Mouse (Mus musculus) cerebellum, adult 11 months (tissue): ENCODE measurements around the gene Pde4d.

ENCODE experiments used
- DNase-seq: peaks from one replicate; pipeline ENCODE4 v3.0.0; 2022

Gene Pde4d

GRCm38 (mm10) chr13:109605140-109605539 lies 1155.4 kb downstream of the Pde4d start:
- DNase-seq = no peak

GRCm38 (mm10) chr13:109609106-109609804 lies 1159.5 kb downstream of the Pde4d start:
- no peak for DNase-seq

GRCm38 (mm10) chr13:109609805-109610187 lies 1160.0 kb downstream of the Pde4d start:
- DNase-seq = peak; percentile 56

DNA sequence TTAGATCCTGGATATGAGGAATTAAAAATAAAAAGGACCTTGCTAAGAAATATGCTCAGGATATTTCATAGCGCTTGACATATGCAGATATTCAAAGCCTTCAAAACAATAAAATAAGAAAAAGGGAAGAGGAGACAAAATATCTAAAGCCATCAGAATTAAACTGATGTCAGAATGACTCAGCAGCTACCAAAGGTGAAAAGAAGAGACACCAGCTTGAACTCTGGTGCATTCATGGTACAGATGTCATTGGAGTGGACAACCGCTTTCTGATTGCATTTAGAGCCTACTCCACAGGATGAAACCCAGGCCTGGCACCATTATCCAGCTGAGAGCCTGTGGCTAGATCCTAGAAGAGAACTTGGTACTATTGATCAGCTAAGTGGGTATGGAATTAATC lies 1161.0 kb downstream of the Pde4d start:
- DNase-seq = no peak

DNA sequence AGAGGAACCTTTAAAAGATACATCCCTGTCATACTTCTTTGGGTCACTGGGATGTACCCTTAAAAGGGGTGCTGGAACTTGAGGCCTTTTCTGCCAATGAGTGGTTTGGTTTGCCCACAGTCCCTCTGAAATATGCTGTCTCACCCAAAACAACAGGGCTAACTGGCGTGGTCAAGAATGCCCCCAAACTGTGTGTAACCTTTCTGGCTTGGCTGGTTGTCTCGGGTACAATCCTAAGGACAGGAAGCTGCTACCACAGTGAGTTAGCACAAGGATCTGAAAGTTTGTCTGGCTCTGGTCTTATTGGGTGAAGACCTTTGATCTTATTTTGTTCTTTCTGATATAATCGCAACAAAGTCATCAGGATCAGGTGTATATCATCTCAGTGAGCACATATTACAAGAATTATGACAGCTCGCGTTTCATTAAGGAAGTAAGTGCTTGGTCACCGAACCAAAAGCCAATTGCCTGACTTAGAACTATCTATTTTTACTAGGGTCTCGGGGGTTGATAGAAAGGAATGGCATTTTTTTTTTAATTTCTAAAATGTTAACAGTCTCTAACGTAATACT lies 1165.6 kb downstream of the Pde4d start:
- no peak for DNase-seq

DNA sequence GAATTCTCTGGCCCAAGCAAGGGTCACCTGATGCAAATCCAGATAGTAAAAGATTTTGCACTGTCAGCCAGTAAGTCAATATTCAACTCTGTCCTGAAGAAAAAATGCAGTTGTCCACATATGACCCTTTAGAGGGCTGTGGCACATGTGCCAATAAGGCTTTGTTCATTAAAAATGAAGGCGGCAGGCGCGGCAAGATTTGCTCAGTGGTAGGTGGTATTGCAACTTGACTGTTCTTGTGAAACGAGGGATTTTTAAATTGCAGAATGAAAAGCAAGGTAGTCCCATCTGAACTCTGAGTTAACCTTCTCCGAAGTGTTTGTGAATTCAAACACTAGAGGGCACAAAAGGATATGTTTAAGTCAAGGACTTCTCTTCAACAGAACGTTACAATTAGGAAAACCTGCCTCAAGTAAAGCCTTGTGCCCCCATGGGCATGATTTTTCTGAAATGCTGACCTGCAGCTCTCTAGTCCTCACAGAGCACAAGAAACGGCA lies 1166.1 kb downstream of the Pde4d start:
- DNase-seq = no peak

DNA sequence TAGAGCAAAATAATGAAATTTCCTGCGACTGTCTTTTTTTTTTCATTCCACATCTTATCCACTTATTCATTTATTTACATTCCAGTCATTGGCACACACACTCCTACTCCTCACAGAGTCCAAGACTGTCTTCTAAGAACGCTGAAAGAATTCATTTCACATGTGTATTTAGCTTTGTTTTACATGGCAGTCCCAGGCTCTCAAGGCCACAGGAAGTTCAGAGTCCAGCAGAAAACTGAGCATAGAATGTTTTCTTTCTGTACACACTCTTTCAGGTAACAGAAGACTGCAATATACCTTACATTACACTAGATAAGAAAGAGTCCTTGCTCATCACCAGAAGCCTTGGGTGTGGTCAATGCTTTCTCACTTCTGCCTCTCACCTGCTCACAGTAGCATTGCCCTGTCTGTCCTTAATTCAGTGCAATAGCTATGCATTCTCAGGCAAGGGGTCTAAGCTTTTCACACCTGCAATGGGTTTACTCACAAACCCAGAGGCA lies 1169.5 kb downstream of the Pde4d start:
- no peak for DNase-seq

DNA sequence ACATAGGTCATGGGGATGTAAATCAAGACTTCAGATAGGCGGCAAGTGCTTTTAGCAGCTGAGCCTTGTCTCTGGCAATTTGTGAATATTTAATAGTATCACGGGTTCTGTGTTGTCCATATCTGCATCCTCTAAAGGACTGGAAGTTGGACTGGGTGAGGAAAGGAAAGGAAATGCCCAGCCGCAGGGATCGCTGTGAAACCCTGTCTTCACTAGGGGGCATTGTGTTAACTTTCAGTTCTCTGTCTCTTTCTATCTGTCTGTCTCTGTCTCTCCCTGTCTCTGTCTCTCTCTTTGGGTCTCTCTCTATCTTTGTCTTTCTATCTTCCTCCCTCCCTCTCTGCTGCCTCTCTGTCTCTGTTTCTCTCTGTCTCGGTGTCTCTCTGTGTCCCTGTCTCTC lies 1172.5 kb downstream of the Pde4d start:
- no peak for DNase-seq

DNA sequence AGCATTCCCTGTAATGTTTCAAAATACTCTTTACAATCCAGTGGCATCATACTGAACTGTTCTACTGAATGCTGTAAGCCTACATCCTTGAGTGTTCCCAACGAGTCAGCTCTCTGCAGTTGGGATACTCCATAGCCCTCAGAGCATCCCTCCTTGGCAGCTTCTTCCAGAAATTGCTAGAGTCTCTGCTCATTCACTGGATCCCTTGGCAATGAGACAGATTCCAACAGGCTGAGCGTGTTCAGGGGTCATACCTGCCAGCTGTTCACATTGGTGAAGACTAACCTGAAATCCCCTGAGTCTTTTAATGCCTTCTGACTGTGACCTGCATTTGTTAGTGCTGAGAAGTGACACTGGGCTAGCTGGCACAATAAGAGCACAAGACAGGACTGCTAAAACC lies 1173.5 kb downstream of the Pde4d start:
- DNase-seq = no peak

DNA sequence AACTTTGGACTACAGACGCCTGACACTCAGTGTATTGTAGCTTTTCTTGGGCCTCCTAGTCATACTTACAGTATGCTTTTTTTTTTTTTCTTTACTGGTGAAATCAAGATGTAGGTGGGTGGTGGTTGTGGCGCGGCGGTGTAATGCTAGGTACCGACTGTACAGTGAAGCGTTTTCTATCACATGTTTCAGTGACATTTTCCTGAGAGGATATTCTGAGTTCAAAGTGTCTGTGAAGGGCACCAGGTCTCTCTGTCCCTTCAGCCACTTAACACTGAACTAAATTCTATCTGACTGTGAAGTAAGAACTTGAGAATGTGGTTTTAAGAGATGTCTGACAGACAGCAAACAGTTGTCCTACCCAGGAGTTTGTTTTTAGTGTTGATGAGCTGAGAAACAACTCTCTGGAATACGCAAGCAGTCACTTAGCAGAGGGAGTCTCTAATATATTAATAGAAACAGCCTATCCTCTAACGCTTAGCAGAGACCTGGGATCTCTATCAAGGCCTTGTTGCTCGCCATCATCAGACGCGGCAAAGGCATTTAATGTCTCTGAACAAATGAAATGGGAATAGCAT lies 1175.1 kb downstream of the Pde4d start:
- DNase-seq = no peak

- DNase-seq = no peak
These were observed 1175.8 kb downstream of the Pde4d start for GRCm38 (mm10) chr13:109625466-109626129.

DNA sequence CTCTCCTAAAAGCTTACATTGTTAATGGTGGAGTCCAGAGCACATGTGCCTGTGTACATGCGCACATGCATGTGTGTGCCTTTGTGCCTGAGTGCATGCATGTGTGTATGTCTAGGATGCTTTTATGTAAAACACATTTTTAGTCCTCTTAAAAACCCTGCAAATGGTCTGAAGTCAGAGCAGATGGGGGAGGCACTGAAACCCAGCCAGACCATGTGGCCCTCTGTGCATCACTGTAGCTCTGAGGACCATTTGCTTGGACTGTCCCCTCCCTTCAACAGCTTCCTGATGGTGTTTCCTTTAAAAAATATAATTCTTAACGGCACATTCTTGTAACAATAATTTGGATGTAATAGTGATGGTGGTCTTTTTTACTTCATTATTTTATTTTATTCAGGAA lies 1177.5 kb downstream of the Pde4d start:
- DNase-seq = no peak

- DNase-seq = no peak
These were observed 1178.9 kb downstream of the Pde4d start for GRCm38 (mm10) chr13:109628606-109629005.

DNA sequence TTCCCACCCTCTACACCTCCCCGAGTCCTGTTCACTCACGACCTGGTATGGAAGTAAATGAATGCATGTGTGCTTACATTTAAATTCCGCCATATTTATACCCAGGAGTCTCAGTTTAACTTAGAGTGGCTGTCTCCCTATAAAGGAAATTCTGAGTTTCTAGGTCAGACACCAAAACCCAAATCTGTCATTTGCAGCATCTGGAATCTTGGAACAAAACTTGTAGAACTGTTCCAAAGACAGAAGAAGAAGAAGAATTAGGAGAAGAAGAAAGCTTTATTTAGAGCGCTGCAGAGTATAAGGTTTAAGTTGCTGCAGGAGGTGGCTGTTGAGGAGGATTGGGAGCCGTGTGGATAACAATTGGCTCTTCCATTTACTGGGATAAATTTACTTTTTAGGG lies 1179.5 kb downstream of the Pde4d start:
- no peak for DNase-seq

- DNase-seq = no peak
These were observed 1181.8 kb downstream of the Pde4d start for GRCm38 (mm10) chr13:109631399-109632026.

GRCm38 (mm10) chr13:109632387-109633036 lies 1182.8 kb downstream of the Pde4d start:
- DNase-seq = no peak

DNA sequence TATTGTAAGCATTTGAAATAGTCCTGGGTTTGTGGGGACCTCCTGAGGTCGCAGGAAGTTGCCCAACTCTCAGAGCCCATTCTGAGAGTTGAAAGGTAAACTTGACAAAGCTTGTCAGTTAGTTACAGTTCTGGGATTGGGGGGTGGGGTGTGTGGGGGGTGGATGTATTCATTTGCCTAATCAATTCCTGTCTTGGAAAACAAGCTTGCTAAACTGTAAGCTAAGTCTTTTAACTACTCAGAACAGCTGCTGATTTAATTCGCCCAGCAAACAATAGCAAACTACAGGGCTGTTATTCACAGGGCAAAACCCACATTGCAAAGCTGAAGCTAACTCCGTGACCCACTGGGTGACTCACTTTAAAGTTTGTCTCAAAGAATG lies 1183.3 kb downstream of the Pde4d start:
- no peak for DNase-seq

DNA sequence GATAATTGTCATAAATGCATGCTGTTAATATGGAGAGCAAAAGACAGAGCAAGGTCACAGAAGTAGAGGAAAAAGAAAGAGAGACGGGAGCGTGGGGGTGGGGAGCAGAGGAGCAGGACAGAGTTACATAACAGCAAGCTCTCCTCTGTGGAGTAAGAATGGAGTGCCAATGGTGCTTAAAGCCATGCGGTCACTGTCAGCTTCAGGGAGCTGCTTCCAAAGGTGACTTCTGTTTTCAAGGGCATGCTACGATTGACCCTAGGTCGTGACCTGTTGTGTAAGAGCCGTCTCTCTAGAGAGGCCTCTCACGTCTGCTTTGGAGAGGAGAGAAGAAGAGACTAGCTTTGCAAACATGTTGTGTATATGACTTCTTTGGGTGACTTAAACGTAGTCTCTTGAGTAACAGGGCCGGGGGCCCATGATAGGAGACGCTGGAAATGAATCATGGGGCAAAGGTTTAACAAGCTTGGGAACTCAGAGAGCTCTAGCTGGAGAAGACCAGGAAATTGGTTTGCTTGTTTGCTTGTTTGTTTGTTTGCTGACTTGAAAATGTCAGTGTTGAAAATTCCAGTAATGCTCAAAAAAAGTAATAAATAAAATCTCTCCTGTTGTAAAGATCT lies 1186.3 kb downstream of the Pde4d start:
- DNase-seq = no peak

GRCm38 (mm10) chr13:109638273-109638672 lies 1188.5 kb downstream of the Pde4d start:
- no peak for DNase-seq

DNA sequence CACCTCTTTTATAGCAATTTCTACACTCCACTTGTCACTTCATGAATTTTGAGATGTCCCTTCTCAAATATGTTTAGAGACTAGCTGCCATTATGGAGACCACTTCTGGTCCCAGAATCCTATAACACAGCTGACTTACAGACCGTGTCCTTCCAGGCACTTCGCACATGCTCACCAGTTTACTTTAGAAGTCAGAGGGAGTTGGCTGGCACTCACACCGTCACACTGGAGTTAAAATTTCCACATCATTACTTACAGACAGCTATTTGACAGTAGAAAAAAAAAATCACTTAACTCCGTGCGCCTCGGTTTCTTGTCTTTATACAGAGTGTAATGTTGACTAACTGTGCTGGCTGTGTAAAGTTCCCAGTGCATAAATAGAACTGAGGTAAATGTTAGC lies 1189.5 kb downstream of the Pde4d start:
- DNase-seq = no peak

DNA sequence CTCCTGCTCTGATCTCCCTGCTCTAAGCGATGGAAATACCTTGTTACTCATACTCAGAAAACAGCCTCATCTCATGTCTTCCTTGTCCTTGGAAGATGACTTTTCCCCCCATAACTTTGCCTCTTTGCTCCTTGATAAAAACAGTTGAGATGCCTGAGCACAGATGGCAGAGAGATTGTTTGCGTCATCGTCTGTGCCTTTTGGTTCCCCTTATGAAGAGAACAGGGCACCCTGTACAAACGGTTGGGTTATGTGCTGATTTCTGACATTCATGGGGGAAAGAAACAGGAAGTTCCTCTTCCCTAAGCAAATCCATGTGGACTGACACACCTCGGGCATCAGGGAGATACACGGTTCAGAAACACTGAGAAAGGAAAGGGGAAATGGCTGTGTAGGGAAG lies 1191.8 kb downstream of the Pde4d start:
- no peak for DNase-seq

- DNase-seq = no peak
These were observed 1193.7 kb downstream of the Pde4d start for GRCm38 (mm10) chr13:109643419-109643818.
